Mouse (Mus musculus) midbrain, embryonic 13.5 days (tissue): ENCODE results near the gene Srd5a1. TPM values are rescaled to one million over a fixed set of nuclear protein-coding genes. Genes with fewer than 3 reads are reported as not detected.
"Not testable (repeated sequence)": the region's sequence is repeated elsewhere in the genome, so short reads cannot be mapped to it uniquely, and the experiment has no call there.

Experiments used
- ATAC-seq: fragments of 200-750 bp; cut with Nextera tagmentation; 2 replicates; pipeline ENCODE4 v1.8.0; 2017; ENCODE audit warnings: mild to moderate bottlenecking, moderate TSS enrichment, moderate library complexity
- H3K27ac ChIP-seq: fragments of 300-500 bp; sonication (generic); 2 replicates; pipeline ENCODE4 v1.5.1; 2015; ENCODE audit warnings: inconsistent platforms, mild to moderate bottlenecking, moderate library complexity
- H3K27me3 ChIP-seq: fragments of 300-500 bp; sonication (generic); 2 replicates; pipeline ENCODE4 v1.6.1; 2015; ENCODE audit warnings: mild to moderate bottlenecking, inconsistent platforms
- H3K36me3 ChIP-seq: fragments of 300-500 bp; sonication (generic); 2 replicates; pipeline ENCODE4 v1.6.1; 2015; ENCODE audit warnings: mild to moderate bottlenecking, inconsistent platforms
- H3K4me1 ChIP-seq: fragments of 300-500 bp; sonication (generic); replicated peaks from 2 replicates; pipeline ENCODE4 v1.6.1; 2015; ENCODE audit warnings: inconsistent platforms
- H3K4me2 ChIP-seq: fragments of 300-500 bp; sonication (generic); replicated peaks from 2 replicates; pipeline ENCODE4 v1.6.1; 2015; ENCODE audit warnings: moderate library complexity, mild to moderate bottlenecking, inconsistent platforms
- H3K4me3 ChIP-seq: fragments of 300-500 bp; sonication (generic); replicated peaks from 2 replicates; pipeline ENCODE4 v1.5.1; 2015; ENCODE audit warnings: mild to moderate bottlenecking, inconsistent platforms
- H3K9ac ChIP-seq: fragments of 300-500 bp; sonication (generic); replicated peaks from 2 replicates; pipeline ENCODE4 v1.6.1; 2015; ENCODE audit warnings: mild to moderate bottlenecking, inconsistent platforms
- H3K9me3 ChIP-seq: fragments of 300-500 bp; sonication (generic); 2 replicates; pipeline ENCODE4 v1.6.1; 2016; ENCODE audit warnings: mild to moderate bottlenecking, inconsistent platforms
- WGBS: fragments of 180-500 bp; shearing (Covaris S2); methylation state at CpG from one replicate; pipeline ENCODE4 v1.1.7; 2015; 5-methylcytosine and 5-hydroxymethylcytosine counted together
- polyA plus RNA-seq: library from polyadenylated mRNA; unstranded; fragments of >200 nt; fragmentation: Nextera tagmentation; extraction: Ambion mirVana; gene quantifications from 2 replicates; pipeline ENCODE4 v1.2.1, GENCODE M21; 2015

The Srd5a1 gene
- polyA plus RNA-seq, 1 experiment from 2014 or later: 27.0 TPM

- H3K9ac ChIP-seq: no peak overlapping the region
Measured at GRCm38 (mm10) chr13:69592226-69592625, 19.0 kb downstream of the Srd5a1 start.

DNA sequence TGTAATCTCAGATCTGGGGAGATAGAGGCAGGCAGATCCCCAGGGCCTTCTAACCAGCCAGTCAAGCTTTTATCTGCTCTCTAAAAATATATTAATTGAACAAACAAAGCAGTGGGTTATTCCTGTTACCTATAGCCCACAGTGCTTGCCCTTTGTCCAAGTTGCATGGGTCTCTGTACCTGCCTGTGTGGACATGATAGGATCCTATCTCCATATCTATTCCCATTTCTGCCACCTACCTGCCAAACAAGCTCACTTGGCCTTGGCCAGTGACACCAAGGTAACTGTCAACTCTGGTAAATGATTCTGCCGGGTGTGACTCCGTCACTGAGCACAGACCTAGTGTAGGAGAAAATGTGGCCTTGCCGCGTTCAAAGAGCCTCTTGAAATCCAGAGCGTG lies 19.9 kb downstream of the Srd5a1 start:
- Histone ChIP-seq H3K4me2 (no peak overlapping the region), H3K4me1 (no peaks in the 10 kb centered on the region), H3K4me3 (no peak overlapping the region), H3K27ac (no peak overlapping the region), H3K27me3 (no peaks in the 10 kb centered on the region), H3K9ac (no peak overlapping the region), H3K36me3 (no peaks in the 10 kb centered on the region), H3K9me3 (no peaks in the 10 kb centered on the region)
- 95% methylated on average over 5 of the region's 5 CpGs for WGBS
- ATAC-seq: no peak

More at GRCm38 (mm10) chr13:69592226-69592625, 19.0 kb downstream of the Srd5a1 start:
- Histone ChIP-seq H3K4me1 (no peaks in the 10 kb centered on the region), H3K36me3 (no peaks in the 10 kb centered on the region), H3K9me3 (no peaks in the 10 kb centered on the region), H3K27ac (0 out of 2 replicates have a peak overlapping the region, but pooled peaks have one; percentile 1), H3K4me3 (no peak overlapping the region), H3K27me3 (no peaks in the 10 kb centered on the region), H3K4me2 (no peak overlapping the region)
- 94% methylated on average over 8 of the region's 8 CpGs for WGBS
- no peak for ATAC-seq

DNA sequence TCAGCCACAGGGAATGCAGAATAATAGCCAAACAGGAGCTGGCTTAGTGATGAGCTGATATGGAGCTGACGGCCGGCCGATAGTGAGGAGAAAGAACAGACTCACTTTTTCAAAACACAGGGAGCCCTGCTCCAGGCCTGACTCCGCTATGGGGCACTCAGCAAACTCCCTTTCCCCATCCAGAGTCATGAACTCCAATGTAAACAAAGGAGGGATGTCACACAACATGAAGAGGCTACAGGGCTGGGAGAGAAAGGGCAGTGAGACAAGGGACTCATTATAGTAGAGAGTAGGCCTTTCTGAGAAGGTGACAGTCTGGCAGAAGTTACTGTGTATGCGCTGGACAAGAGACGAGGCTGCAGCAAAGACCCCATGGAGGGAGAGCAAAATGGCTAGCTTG lies 23.0 kb downstream of the Srd5a1 start:
- 78% methylated on average over 6 of the region's 6 CpGs for WGBS
- Histone ChIP-seq H3K4me1 (no peaks in the 10 kb centered on the region), H3K9me3 (no peaks in the 10 kb centered on the region), H3K4me2 (no peak overlapping the region), H3K27me3 (no peaks in the 10 kb centered on the region), H3K4me3 (no peak overlapping the region), H3K36me3 (no peaks in the 10 kb centered on the region), H3K27ac (no peak overlapping the region), H3K9ac (no peak overlapping the region)
- ATAC-seq: no peak

GRCm38 (mm10) chr13:69587849-69588248 lies 23.4 kb downstream of the Srd5a1 start:
- Histone ChIP-seq H3K36me3 (no peaks in the 10 kb centered on the region), H3K4me1 (no peaks in the 10 kb centered on the region), H3K4me2 (no peak overlapping the region), H3K27ac (no peak overlapping the region), H3K27me3 (no peaks in the 10 kb centered on the region), H3K9ac (no peak overlapping the region), H3K9me3 (no peaks in the 10 kb centered on the region), H3K4me3 (no peak overlapping the region)
- 82% methylated on average over 3 of the region's 3 CpGs for WGBS
- ATAC-seq: no peak

DNA sequence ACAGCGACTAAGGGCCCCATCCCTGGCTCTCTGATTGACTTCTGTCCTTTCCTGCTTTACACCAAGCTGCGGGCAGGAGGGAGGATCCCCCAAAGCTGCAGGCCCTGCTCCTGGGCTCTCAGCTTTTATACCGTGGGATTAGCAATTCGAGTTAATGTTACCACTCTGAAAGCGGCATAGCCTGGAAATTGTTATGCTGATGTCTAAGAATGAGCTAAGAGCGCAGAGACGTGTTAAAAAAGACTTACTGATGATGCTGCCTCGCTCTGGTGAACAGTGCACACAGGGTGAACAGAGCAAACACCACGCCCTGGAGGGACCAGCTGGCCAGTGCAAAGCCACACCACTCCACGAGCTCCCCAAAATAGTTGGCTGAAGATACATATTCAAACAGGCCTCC lies 24.9 kb downstream of the Srd5a1 start:
- no peak overlapping the region for H3K9ac ChIP-seq
- no peaks in the 10 kb centered on the region for H3K27me3 ChIP-seq
- H3K4me1 ChIP-seq: no peaks in the 10 kb centered on the region
- no peak overlapping the region for H3K4me2 ChIP-seq
- no peak overlapping the region for H3K27ac ChIP-seq
- H3K9me3 ChIP-seq: no peaks in the 10 kb centered on the region
- 46% methylated on average over 10 of the region's 10 CpGs for WGBS
- no peaks in the 10 kb centered on the region for H3K36me3 ChIP-seq
- H3K4me3 ChIP-seq: no peak overlapping the region
- no peak for ATAC-seq

- Histone ChIP-seq H3K4me3 (no peak overlapping the region), H3K36me3 (no peaks in the 10 kb centered on the region), H3K27me3 (no peaks in the 10 kb centered on the region), H3K27ac (no peak overlapping the region), H3K4me2 (no peak overlapping the region), H3K4me1 (no peaks in the 10 kb centered on the region), H3K9ac (no peak overlapping the region), H3K9me3 (no peaks in the 10 kb centered on the region)
- 68% methylated on average over 6 of the region's 6 CpGs for WGBS
- ATAC-seq: no peak
Measured at GRCm38 (mm10) chr13:69585828-69586227, 25.4 kb downstream of the Srd5a1 start.

DNA sequence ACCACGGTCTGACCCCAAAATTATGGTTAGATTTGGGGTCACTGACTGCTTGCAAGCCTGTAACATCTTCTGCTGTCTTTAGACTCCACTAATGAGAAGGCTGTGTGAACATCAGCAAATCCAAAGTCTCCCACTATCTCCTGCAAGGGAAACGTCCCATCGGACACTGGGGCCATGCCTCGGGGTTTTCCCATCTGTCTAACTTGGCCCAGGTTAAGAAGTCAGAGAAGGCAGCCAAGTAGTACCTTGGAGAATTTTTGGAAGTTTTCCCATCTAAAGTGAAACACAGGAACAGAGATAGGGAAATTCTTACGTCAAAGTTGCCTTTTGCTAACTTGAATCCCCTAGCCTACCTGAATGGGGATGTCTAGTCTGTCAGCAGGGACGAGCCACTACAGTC lies 27.7 kb downstream of the Srd5a1 start:
- no peaks in the 10 kb centered on the region for H3K36me3 ChIP-seq
- WGBS: 92% methylated on average over 6 of the region's 6 CpGs
- no peak overlapping the region for H3K9ac ChIP-seq
- no peak overlapping the region for H3K4me2 ChIP-seq
- no peaks in the 10 kb centered on the region for H3K4me1 ChIP-seq
- no peak overlapping the region for H3K27ac ChIP-seq
- no peak for ATAC-seq
- H3K4me3 ChIP-seq: no peak overlapping the region
- no peaks in the 10 kb centered on the region for H3K27me3 ChIP-seq
- H3K9me3 ChIP-seq: no peaks in the 10 kb centered on the region

DNA sequence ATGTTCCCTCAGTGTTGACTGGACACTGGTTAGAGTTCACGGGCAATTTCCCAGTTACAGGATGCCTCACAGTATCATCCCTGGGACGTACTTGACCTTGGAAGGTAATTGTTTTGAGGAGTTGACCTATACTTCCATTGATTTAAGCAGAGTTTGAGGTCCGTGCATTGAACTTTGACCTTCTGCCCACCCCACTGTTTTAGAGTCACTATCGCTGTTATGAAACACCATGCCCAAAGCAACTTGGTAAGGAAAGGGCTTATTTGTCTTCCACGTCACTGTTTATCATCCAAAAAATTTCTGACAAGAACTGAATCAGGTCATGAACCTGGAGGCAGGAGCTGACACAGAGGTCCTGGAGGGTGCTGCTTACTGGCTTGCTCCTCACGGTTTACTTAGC lies 28.8 kb downstream of the Srd5a1 start:
- Histone ChIP-seq H3K4me3 (no peak overlapping the region), H3K36me3 (no peaks in the 10 kb centered on the region), H3K9me3 (no peaks in the 10 kb centered on the region), H3K9ac (no peak overlapping the region), H3K4me2 (no peak overlapping the region), H3K4me1 (no peaks in the 10 kb centered on the region), H3K27ac (no peak overlapping the region), H3K27me3 (no peaks in the 10 kb centered on the region)
- ATAC-seq: no peak
- WGBS: 93% methylated on average over 6 of the region's 6 CpGs

DNA sequence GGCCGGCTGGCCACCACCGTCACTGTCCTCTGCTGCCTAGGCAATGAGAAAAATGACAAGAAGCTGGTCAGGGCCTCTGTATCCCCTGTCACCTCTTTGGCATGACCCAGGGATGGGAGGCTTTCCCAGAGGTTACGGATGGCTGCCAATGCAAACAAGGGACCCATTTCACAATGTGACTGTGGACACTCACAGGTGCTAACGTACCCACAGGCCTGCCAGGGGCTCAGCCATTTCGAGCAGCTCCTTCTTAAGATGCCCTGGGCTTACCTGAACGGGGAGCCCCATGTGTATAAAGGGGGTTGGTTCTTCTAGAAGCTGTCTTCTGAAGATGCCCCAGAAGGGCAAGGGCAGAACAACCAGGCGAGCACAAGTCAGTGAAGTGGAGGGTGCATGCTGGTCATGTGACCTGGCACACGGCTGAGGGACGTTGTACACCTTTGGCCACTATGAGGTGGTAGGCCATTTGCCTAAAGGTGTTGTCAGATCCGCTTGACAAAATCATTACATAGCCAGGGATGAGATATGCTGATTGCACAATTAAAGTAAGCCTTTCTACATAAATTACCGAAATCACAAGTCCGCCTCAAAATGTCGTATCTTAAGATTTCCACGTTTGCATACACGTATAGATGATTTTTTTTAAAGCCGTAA lies 33.9 kb downstream of the Srd5a1 start:
- Histone ChIP-seq H3K4me1 (no peaks in the 10 kb centered on the region), H3K9me3 (no peaks in the 10 kb centered on the region), H3K4me3 (no peak overlapping the region), H3K4me2 (no peak overlapping the region), H3K27me3 (no peaks in the 10 kb centered on the region), H3K36me3 (no peaks in the 10 kb centered on the region), H3K27ac (no peak overlapping the region), H3K9ac (no peak overlapping the region)
- ATAC-seq: no peak
- WGBS: 93% methylated on average over 16 of the region's 16 CpGs

DNA sequence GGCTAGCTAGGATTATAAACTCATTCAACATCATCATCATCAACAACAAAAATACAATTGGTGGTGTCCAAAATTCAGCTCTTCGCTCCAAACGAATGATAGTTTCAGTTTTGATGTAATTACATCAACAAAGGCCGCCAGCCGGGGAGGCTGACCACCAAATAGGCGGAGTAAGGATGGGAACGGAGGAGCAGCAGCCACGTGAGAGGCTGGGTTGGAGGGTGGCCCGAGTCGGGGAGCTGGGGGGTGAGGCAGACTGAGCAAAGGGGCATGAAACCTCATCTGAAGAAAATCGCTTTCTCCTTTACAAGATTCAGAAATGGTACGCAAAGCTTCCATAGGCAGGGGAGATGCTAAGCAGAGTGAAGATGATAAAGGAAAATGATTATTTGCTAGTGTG lies 34.6 kb downstream of the Srd5a1 start:
- no peak for ATAC-seq
- Histone ChIP-seq H3K9me3 (no peaks in the 10 kb centered on the region), H3K4me3 (no peak overlapping the region), H3K36me3 (no peaks in the 10 kb centered on the region), H3K4me2 (no peak overlapping the region), H3K4me1 (no peaks in the 10 kb centered on the region), H3K27ac (no peak overlapping the region), H3K9ac (no peak overlapping the region), H3K27me3 (no peaks in the 10 kb centered on the region)
- WGBS: 57% methylated on average over 11 of the region's 11 CpGs

DNA sequence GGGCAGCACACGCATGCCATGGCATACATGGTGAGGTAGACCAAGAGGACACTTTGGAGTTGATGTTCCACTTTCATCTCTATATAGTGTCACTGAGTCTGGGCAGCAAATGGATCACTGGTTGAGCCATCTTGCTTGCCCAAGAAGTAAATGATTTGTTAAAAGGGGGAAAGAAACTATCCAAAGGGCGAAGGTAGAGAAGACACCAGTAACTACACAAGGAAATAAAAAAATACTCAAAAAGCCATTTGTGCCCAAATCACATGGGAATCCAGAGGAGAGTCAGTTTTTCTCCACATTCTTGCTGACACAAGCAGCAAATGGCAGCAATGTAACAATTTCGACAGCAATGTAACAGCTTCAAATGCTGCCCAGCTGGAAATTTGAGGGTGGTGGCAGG lies 38.6 kb downstream of the Srd5a1 start:
- Histone ChIP-seq H3K4me1 (no peaks in the 10 kb centered on the region), H3K27ac (no peak overlapping the region), H3K36me3 (no peaks in the 10 kb centered on the region), H3K9me3 (no peaks in the 10 kb centered on the region), H3K9ac (no peak overlapping the region), H3K4me3 (no peak overlapping the region), H3K27me3 (no peaks in the 10 kb centered on the region), H3K4me2 (no peak overlapping the region)
- no peak for ATAC-seq
- 92% methylated on average over 3 of the region's 3 CpGs for WGBS

- Histone ChIP-seq H3K4me2 (no peak overlapping the region), H3K27me3 (no peaks in the 10 kb centered on the region), H3K27ac (no peak overlapping the region), H3K36me3 (no peaks in the 10 kb centered on the region), H3K4me1 (no peaks in the 10 kb centered on the region), H3K9me3 (no peaks in the 10 kb centered on the region), H3K4me3 (no peak overlapping the region), H3K9ac (no peak overlapping the region)
- no peak for ATAC-seq
- 88% methylated on average over 9 of the region's 9 CpGs for WGBS
Measured at GRCm38 (mm10) chr13:69569201-69569600, 42.0 kb downstream of the Srd5a1 start.

- not testable (repeated sequence) for H3K36me3 ChIP-seq, H3K27ac ChIP-seq, H3K27me3 ChIP-seq, H3K4me2 ChIP-seq, H3K4me1 ChIP-seq, H3K4me3 ChIP-seq, H3K9me3 ChIP-seq, H3K9ac ChIP-seq, ATAC-seq
- 97% methylated on average over 4 of the region's 4 CpGs for WGBS
Measured at GRCm38 (mm10) chr13:69565401-69565800, 45.8 kb downstream of the Srd5a1 start.
